Mouse (Mus musculus): Measurements from ENCODE around the gene Ppil2. TPM values are rescaled to one million over a fixed set of nuclear protein-coding genes. Genes with fewer than 3 reads are reported as not detected.

Gene Ppil2
- total RNA-seq, 2 experiments from 2014 or later: 89.8 to 89.9 TPM

- DNase-seq (ENCODE audit: low spot score in 2 of 2): no peak
Measured at GRCm38 (mm10) chr16:17041417-17041816, 69.6 kb downstream of the Ppil2 start.

- no peak for DNase-seq (ENCODE audit: low spot score in 2 of 2)
Measured at GRCm38 (mm10) chr16:17040716-17041115, 70.3 kb downstream of the Ppil2 start.

Small RNA genes within 50 kb of the gene (microRNA-seq; reads per million reads assigned to microRNA genes)
- gene Mir130b (117 to 153 reads per million in 2 experiments), gene Mir301b (1.1 to 7.7 reads per million in 2 experiments)

Other genes with a start within 250 kb of the Ppil2 start
- gene Igll1, start 247.3 kb downstream of the Ppil2 start, total RNA-seq (2021): not detected
- gene Top3b, start 240.5 kb downstream of the Ppil2 start, total RNA-seq (2021): 10 to 100 TPM; 57.9 to 67.3 TPM
- gene Vpreb1, start 240.4 kb downstream of the Ppil2 start, total RNA-seq (2021): 1 to 10 TPM in 1 of 2 experiments, not detected in 1; 1.8 TPM
- 10 to 100 TPM; 29.2 to 31.6 TPM for gene Ppm1f, start 214.8 kb downstream of the Ppil2 start, total RNA-seq (2021)
- 100 to 1,000 TPM; 453 to 458 TPM for gene Mapk1, start 127.9 kb downstream of the Ppil2 start, total RNA-seq (2021)
- gene Ypel1, start 41.6 kb downstream of the Ppil2 start, total RNA-seq (2021): 10 to 100 TPM; 40.6 to 50.1 TPM
- 1 to 10 TPM in 1 of 2 experiments, under 1 TPM in 1; 0.97 to 1.2 TPM for gene 2610318N02Rik, start 13.9 kb upstream of the Ppil2 start, total RNA-seq (2021)
- 10 to 100 TPM; 15.8 to 24.9 TPM for gene Sdf2l1, start 21.1 kb upstream of the Ppil2 start, total RNA-seq (2021)
- 10 to 100 TPM; 33.6 to 34.8 TPM for gene Ydjc, start 33.4 kb upstream of the Ppil2 start, total RNA-seq (2021)
- 1 to 10 TPM; 3.0 to 3.3 TPM for gene Ccdc116, start 36.0 kb upstream of the Ppil2 start, total RNA-seq (2021)
- gene Ube2l3, start 91.4 kb upstream of the Ppil2 start, total RNA-seq (2021): 100 to 1,000 TPM; 157 to 159 TPM
- 1 to 10 TPM; 2.5 to 3.1 TPM for gene Rimbp3, start 97.3 kb upstream of the Ppil2 start, total RNA-seq (2021)
- 1 to 10 TPM; 4.3 to 4.4 TPM for gene Hic2, start 122.3 kb upstream of the Ppil2 start, total RNA-seq (2021)
- 100 to 1,000 TPM in 1 of 2 experiments, 10 to 100 TPM in 1; 86.7 to 100 TPM for gene Tmem191c, start 164.8 kb upstream of the Ppil2 start, total RNA-seq (2021)
- gene Serpind1, start 220.1 kb upstream of the Ppil2 start, total RNA-seq (2021): under 1 TPM; 0.60 to 0.92 TPM